ENCODE assay signal across 7 mouse cellular contexts in genomic region chr1:120120141-120120968, GRCm38 (mm10). TPM values are rescaled to one million over a fixed set of nuclear protein-coding genes. Genes with fewer than 3 reads are reported as not detected.
DNase-seq lines count a peak whose midpoint lies in the region; ATAC-seq and TF ChIP-seq lines count a peak whose summit lies in the region.

No protein-coding gene starts in this region.

- no peak for TF ChIP-seq EP300 in heart, postnatal 0 days (IDR thresholded peaks at IDR 0.05; ENCODE audit: low read depth)

- H3K9me3 ChIP-seq in erythroblast, embryonic 14.5 days (ENCODE audit: control insufficient read depth, low read length) = no peaks in the 10 kb centered on the region
- no peaks in the 10 kb centered on the region for H3K9me3 ChIP-seq in heart, postnatal 0 days (replicated peaks; ENCODE audit: control insufficient read depth, low read length)
- no peaks in the 10 kb centered on the region for H3K9me3 ChIP-seq in stomach, embryonic 16.5 days (replicated peaks; ENCODE audit: control insufficient read depth, low read length)

- H3K4me1 ChIP-seq in bone marrow, adult 2 months (ENCODE audit: control insufficient read depth, insufficient read depth, low read length) = peaks cover 2% of the 10 kb centered on the region; the same call in 1 of the 2 replicates
- H3K4me1 ChIP-seq in erythroblast, embryonic 14.5 days (ENCODE audit: control insufficient read depth) = peaks cover 41% of the 10 kb centered on the region
- H3K4me1 ChIP-seq in heart, postnatal 0 days (ENCODE audit: control insufficient read depth, insufficient read depth) = peaks cover 27% of the 10 kb centered on the region
- H3K4me1 ChIP-seq in stomach, embryonic 16.5 days (ENCODE audit: control insufficient read depth, insufficient read depth, low read length) = peaks cover 25% of the 10 kb centered on the region

- peak; percentile 39 for DNase-seq in MN1 (ENCODE audit: low spot score)
- peak; percentile 78 for DNase-seq in heart, postnatal 0 days (ENCODE audit: low spot score)
- peak; percentile 80 to 89 for DNase-seq in kidney, postnatal 25 days
- peak; percentile 54 for DNase-seq in lung, postnatal 25 days (ENCODE audit: low spot score)

- WGBS in bone marrow, adult 2 months = 3% methylated on average over 24 of the region's 24 CpGs
- WGBS in heart, postnatal 0 days = 2% methylated on average over 24 of the region's 24 CpGs
- under 1% methylated on average over 24 of the region's 24 CpGs for WGBS in stomach, embryonic 16.5 days

- peaks cover 17% of the 10 kb centered on the region for H3K36me3 ChIP-seq in erythroblast, embryonic 14.5 days (ENCODE audit: control insufficient read depth)
- peaks cover 28% of the 10 kb centered on the region for H3K36me3 ChIP-seq in heart, postnatal 0 days (replicated peaks; ENCODE audit: control insufficient read depth, insufficient read depth, low read length)
- peaks cover 8% of the 10 kb centered on the region for H3K36me3 ChIP-seq in stomach, embryonic 16.5 days (ENCODE audit: control insufficient read depth, insufficient read depth, low read length)

- ATAC-seq in heart, postnatal 0 days (ENCODE audit: insufficient read depth, low read depth) = peak; percentile 74
- ATAC-seq in stomach, embryonic 16.5 days (ENCODE audit: insufficient read depth, low FRiP score) = peak; percentile 65

- peak overlapping the region; percentile 77 for H3K4me2 ChIP-seq in heart, postnatal 0 days (ENCODE audit: low read depth, low read length)
- H3K4me2 ChIP-seq in stomach, embryonic 16.5 days (ENCODE audit: low read depth, low read length) = peak overlapping the region; percentile 59

- no peak for TF ChIP-seq CTCF in bone marrow, adult 2 months (IDR thresholded peaks at IDR 0.05; ENCODE audit: control insufficient read depth, insufficient read depth, low read length)
- TF ChIP-seq CTCF in heart, postnatal 0 days (IDR thresholded peaks at IDR 0.05; ENCODE audit: low read depth) = no peak

- H3K4me3 ChIP-seq in bone marrow, adult 2 months (replicated peaks; ENCODE audit: control insufficient read depth, low read depth, low read length) = peak overlapping the region; percentile 70
- peak overlapping the region; percentile 92 for H3K4me3 ChIP-seq in erythroblast, embryonic 14.5 days (replicated peaks)
- H3K4me3 ChIP-seq in heart, postnatal 0 days (ENCODE audit: low read depth, low read length) = peak overlapping the region; percentile 65
- peak overlapping the region; percentile 64 for H3K4me3 ChIP-seq in stomach, embryonic 16.5 days (replicated peaks; ENCODE audit: low read length)

- H3K27me3 ChIP-seq in erythroblast, embryonic 14.5 days (ENCODE audit: control insufficient read depth) = no peaks in the 10 kb centered on the region
- no peaks in the 10 kb centered on the region for H3K27me3 ChIP-seq in heart, postnatal 0 days (ENCODE audit: control insufficient read depth, insufficient read depth, low read length)
- no peaks in the 10 kb centered on the region for H3K27me3 ChIP-seq in stomach, embryonic 16.5 days (ENCODE audit: control insufficient read depth, insufficient read depth, low read length)

- peak overlapping the region; percentile 56 for H3K9ac ChIP-seq in heart, postnatal 0 days (replicated peaks; ENCODE audit: low read depth, low read length)
- peak overlapping the region; percentile 76 for H3K9ac ChIP-seq in stomach, embryonic 16.5 days (ENCODE audit: low read length)

- TF ChIP-seq POLR2A in bone marrow, adult 2 months (IDR thresholded peaks at IDR 0.05; ENCODE audit: borderline replicate concordance, control insufficient read depth, low read depth, low read length) = no peak

- peak overlapping the region; percentile 59 for H3K27ac ChIP-seq in bone marrow, adult 2 months (ENCODE audit: control insufficient read depth, insufficient read depth, low read depth, low read length, poor library complexity)
- peak overlapping the region; percentile 95 for H3K27ac ChIP-seq in heart, postnatal 0 days (ENCODE audit: low read depth)
- H3K27ac ChIP-seq in stomach, embryonic 16.5 days (ENCODE audit: low read length) = peak overlapping the region; percentile 91

RNA-seq across cellular contexts. Expression of gene Dbi, which starts 0.5 kb away (rescaled TPM):
- 90.0 and 137 TPM in 2 replicates for polyA plus RNA-seq in bone marrow, adult 2 months (2011; ENCODE audit: insufficient read depth, insufficient read length, low replicate concordance, missing spikeins)
- polyA plus RNA-seq in erythroblast, embryonic 14.5 days (2012) = 0.37 and 0.79 TPM in 2 replicates
- 261 and 316 TPM in 2 replicates for total RNA-seq in heart, postnatal 0 days (2014; rRNA removed; ENCODE audit: low replicate concordance)
- polyA plus RNA-seq in heart, postnatal 0 days (2015; fragmentation: Nextera tagmentation; extraction: Ambion mirVana) = 1,218 and 1,378 TPM in 2 replicates
- polyA plus RNA-seq in stomach, embryonic 16.5 days (2015; fragmentation: Nextera tagmentation; extraction: Ambion mirVana) = 893 and 962 TPM in 2 replicates

RNA-seq across cellular contexts. Expression of gene 3110009E18Rik, which starts 0.6 kb away (rescaled TPM):
- 2.8 and 5.6 TPM in 2 replicates for polyA plus RNA-seq in bone marrow, adult 2 months (2011; ENCODE audit: insufficient read depth, insufficient read length, low replicate concordance, missing spikeins)
- 0.10 TPM in 1 of 2 replicates, not detected in the other for polyA plus RNA-seq in erythroblast, embryonic 14.5 days (2012)
- 11.5 TPM in 1 of 2 replicates, not detected in the other for total RNA-seq in heart, postnatal 0 days (2014; rRNA removed; ENCODE audit: low replicate concordance)
- polyA plus RNA-seq in heart, postnatal 0 days (2015; fragmentation: Nextera tagmentation; extraction: Ambion mirVana) = 11.3 and 11.4 TPM in 2 replicates
- polyA plus RNA-seq in stomach, embryonic 16.5 days (2015; fragmentation: Nextera tagmentation; extraction: Ambion mirVana) = 11.9 and 13.2 TPM in 2 replicates

RNA-seq across cellular contexts. Expression of gene Tmem37, which starts 46.5 kb away (rescaled TPM):
- 2.0 and 5.8 TPM in 2 replicates for polyA plus RNA-seq in bone marrow, adult 2 months (2011; ENCODE audit: insufficient read depth, insufficient read length, low replicate concordance, missing spikeins)
- 0.07 and 0.08 TPM in 2 replicates for polyA plus RNA-seq in erythroblast, embryonic 14.5 days (2012)
- total RNA-seq in heart, postnatal 0 days (2014; rRNA removed; ENCODE audit: low replicate concordance) = 0.23 and 7.8 TPM in 2 replicates
- polyA plus RNA-seq in heart, postnatal 0 days (2015; fragmentation: Nextera tagmentation; extraction: Ambion mirVana) = 6.8 and 6.9 TPM in 2 replicates
- 19.4 and 24.8 TPM in 2 replicates for polyA plus RNA-seq in stomach, embryonic 16.5 days (2015; fragmentation: Nextera tagmentation; extraction: Ambion mirVana)

Comparison
In these comparisons a context has a peak if more than half of its experiments do, and no peak if none do; other contexts are left out.
1. Peak in every context shown above with its lines: DNase-seq, ATAC-seq, H3K4me3 ChIP-seq and H3K27ac ChIP-seq.
2. RNA of gene Dbi, which starts 0.5 kb away (polyA plus RNA-seq): 1,218 to 1,378 TPM in heart, postnatal 0 days, 893 to 962 TPM in stomach, embryonic 16.5 days and 90.0 to 137 TPM in bone marrow, adult 2 months; 0.37 to 0.79 TPM in erythroblast, embryonic 14.5 days; every median in the first group is over 10 times any median in the second.